Mouse (Mus musculus) small intestine, adult 2 months (tissue): ENCODE results near the gene Clgn.

Experiments used
- CTCF ChIP-seq: fragments of 200-500 bp; IDR thresholded peaks from 2 replicates; pipeline ENCODE4 v1.5.1; 2012; ENCODE audit warnings: low read depth, mild to moderate bottlenecking, control low read depth, inconsistent platforms, low read length, moderate library complexity, mixed read lengths; ENCODE audit not compliant: insufficient replicate concordance, insufficient read length; ENCODE audit errors: extremely low read depth
- POLR2A ChIP-seq: fragments of 200-500 bp; IDR thresholded peaks from 2 replicates; pipeline ENCODE4 v1.6.1; 2012; ENCODE audit warnings: low read depth, mild to moderate bottlenecking, control low read depth, inconsistent platforms, low read length, moderate library complexity

DNA sequence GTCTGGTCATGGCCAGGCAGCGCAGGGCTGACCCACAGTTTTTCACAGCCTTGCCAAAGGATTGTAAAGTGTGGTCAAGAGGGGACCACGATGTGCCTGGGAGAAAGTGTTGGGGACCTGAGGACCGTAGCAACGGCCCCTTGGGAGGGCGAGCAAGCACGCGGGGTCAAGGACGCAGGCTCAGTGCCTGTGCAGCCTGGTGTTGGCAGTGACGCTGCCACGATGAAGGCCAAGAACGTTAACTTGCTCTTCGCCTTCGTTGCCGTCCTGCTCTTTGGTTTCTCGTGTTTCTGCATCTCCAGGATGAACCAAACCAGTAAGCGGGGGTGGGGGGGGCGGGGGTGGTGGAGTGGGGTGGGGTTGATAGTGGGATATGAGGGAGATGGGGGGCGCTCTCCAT, 41.4 kb upstream of the Clgn start, which contains the start of gene Mgat4d:
- TF ChIP-seq POLR2A (no peak), CTCF (no peak)
